Mouse (Mus musculus) lung, embryonic 14.5 days (tissue): ENCODE data around the gene Bud13. TPM values are rescaled to one million over a fixed set of nuclear protein-coding genes. Genes with fewer than 3 reads are reported as not detected.
"Not testable (repeated sequence)": the region's sequence is repeated elsewhere in the genome, so short reads cannot be mapped to it uniquely, and the experiment has no call there.

Experiments used
- ATAC-seq: fragments of 200-750 bp; cut with Nextera tagmentation; 2 replicates; pipeline ENCODE4 v1.8.0; 2017; ENCODE audit warnings: mild to moderate bottlenecking, moderate TSS enrichment, moderate library complexity; ENCODE audit not compliant: insufficient read depth
- DNase-seq: peaks from one replicate; pipeline ENCODE4 v3.0.0-alpha.2; 2015
- H3K27ac ChIP-seq: fragments of 300-500 bp; sonication (generic); 2 replicates; pipeline ENCODE4 v1.5.1; 2014; ENCODE audit warnings: low read depth, mild to moderate bottlenecking, moderate library complexity
- H3K27me3 ChIP-seq: fragments of 300-500 bp; sonication (generic); 2 replicates; pipeline ENCODE4 v1.6.1; 2014; ENCODE audit warnings: low read length, control low read depth; ENCODE audit not compliant: insufficient read depth
- H3K36me3 ChIP-seq: fragments of 300-500 bp; sonication (generic); 2 replicates; pipeline ENCODE4 v1.6.1; 2014; ENCODE audit warnings: control low read depth; ENCODE audit not compliant: insufficient read depth
- H3K4me1 ChIP-seq: fragments of 300-500 bp; sonication (generic); 2 replicates; pipeline ENCODE4 v1.6.1; 2014; ENCODE audit warnings: antibody characterized with exemption, control low read depth; ENCODE audit not compliant: insufficient read depth
- H3K4me2 ChIP-seq: fragments of 300-500 bp; sonication (generic); 2 replicates; pipeline ENCODE4 v1.6.1; 2014; ENCODE audit warnings: mild to moderate bottlenecking
- H3K4me3 ChIP-seq: fragments of 300-500 bp; sonication (generic); 2 replicates; pipeline ENCODE4 v1.5.1; 2014; ENCODE audit warnings: low read depth, low read length
- H3K9ac ChIP-seq: fragments of 300-500 bp; sonication (generic); 2 replicates; pipeline ENCODE4 v1.6.1; 2014
- H3K9me3 ChIP-seq: fragments of 300-500 bp; sonication (generic); 2 replicates; pipeline ENCODE4 v1.6.1; 2016; ENCODE audit warnings: low read depth, low read length, control low read depth
- CTCF ChIP-seq: IDR thresholded peaks from 2 replicates; pipeline ENCODE4 v1.5.1; 2016; ENCODE audit warnings: antibody characterized with exemption, low read depth
- WGBS: fragments of 180-500 bp; shearing (Covaris S2); extraction: QIAGEN DNeasy Blood & Tissue Kit; methylation state at CpG from one replicate; pipeline ENCODE4 v1.1.7; 2014; 5-methylcytosine and 5-hydroxymethylcytosine counted together
- polyA plus RNA-seq: library from polyadenylated mRNA; unstranded; fragments of >200 nt; fragmentation: Nextera tagmentation; extraction: Ambion mirVana; gene quantifications from 2 replicates; pipeline ENCODE4 v1.2.1, GENCODE M21; 2014

Bud13 gene
- polyA plus RNA-seq, 1 experiment from 2014 or later = 27.6 TPM

- 64% methylated on average over 10 of the region's 10 CpGs for WGBS
- Histone ChIP-seq H3K4me2 (no peak overlapping the region), H3K36me3 (no peaks in the 10 kb centered on the region)
Measured at GRCm38 (mm10) chr9:46335461-46335995, 52.7 kb downstream of the Bud13 start.

GRCm38 (mm10) chr9:46336294-46336693 lies 53.5 kb downstream of the Bud13 start:
- H3K4me3 ChIP-seq, ATAC-seq, H3K9me3 ChIP-seq, H3K4me2 ChIP-seq, H3K36me3 ChIP-seq, DNase-seq, H3K27ac ChIP-seq, H3K27me3 ChIP-seq, H3K9ac ChIP-seq, H3K4me1 ChIP-seq: not testable (repeated sequence)
- 69% methylated on average over 13 of the region's 14 CpGs for WGBS

More at GRCm38 (mm10) chr9:46335461-46335995, 52.7 kb downstream of the Bud13 start:
- Histone ChIP-seq H3K27me3 (0 out of 2 replicates have a peak, but pooled peaks cover 3% of the 10 kb centered on the region), H3K27ac (no peak overlapping the region), H3K4me3 (no peak overlapping the region), H3K9me3 (no peaks in the 10 kb centered on the region), H3K4me1 (no peaks in the 10 kb centered on the region), H3K9ac (no peak overlapping the region)
- TF ChIP-seq CTCF = no peak
- ATAC-seq (no peak), DNase-seq (no peak)

- H3K9ac ChIP-seq = no peak overlapping the region
- H3K36me3 ChIP-seq = no peaks in the 10 kb centered on the region
- DNase-seq (no peak), ATAC-seq (no peak)
- H3K27ac ChIP-seq = no peak overlapping the region
- WGBS = 54% methylated on average over 7 of the region's 7 CpGs
- H3K4me3 ChIP-seq = no peak overlapping the region
- no peak for TF ChIP-seq CTCF
- no peak overlapping the region for H3K4me2 ChIP-seq
- H3K27me3 ChIP-seq = 0 out of 2 replicates have a peak, but pooled peaks cover 3% of the 10 kb centered on the region
- no peaks in the 10 kb centered on the region for H3K9me3 ChIP-seq
- no peaks in the 10 kb centered on the region for H3K4me1 ChIP-seq
Measured at GRCm38 (mm10) chr9:46337331-46337730, 54.5 kb downstream of the Bud13 start.

GRCm38 (mm10) chr9:46337852-46338291 lies 55.1 kb downstream of the Bud13 start:
- WGBS = 14% methylated on average over 3 of the region's 3 CpGs
- Histone ChIP-seq H3K27me3 (0 out of 2 replicates have a peak, but pooled peaks cover 3% of the 10 kb centered on the region), H3K36me3 (no peaks in the 10 kb centered on the region), H3K9ac (no peak overlapping the region), H3K27ac (no peak overlapping the region), H3K9me3 (no peaks in the 10 kb centered on the region), H3K4me3 (no peak overlapping the region), H3K4me2 (no peak overlapping the region), H3K4me1 (no peaks in the 10 kb centered on the region)
- ATAC-seq = peak; percentile 63
- TF ChIP-seq CTCF = no peak
- DNase-seq = peak; percentile 52

GRCm38 (mm10) chr9:46338384-46338783 lies 55.6 kb downstream of the Bud13 start:
- Histone ChIP-seq H3K4me3 (no peak overlapping the region), H3K4me1 (no peaks in the 10 kb centered on the region), H3K27me3 (0 out of 2 replicates have a peak, but pooled peaks cover 3% of the 10 kb centered on the region), H3K9me3 (no peaks in the 10 kb centered on the region), H3K4me2 (no peak overlapping the region), H3K36me3 (no peaks in the 10 kb centered on the region), H3K9ac (no peak overlapping the region), H3K27ac (no peak overlapping the region)
- no peak for ATAC-seq
- no peak for DNase-seq
- 48% methylated on average over 4 of the region's 4 CpGs for WGBS
- TF ChIP-seq CTCF = no peak

- ATAC-seq = no peak
- DNase-seq = no peak
- H3K9me3 ChIP-seq = no peaks in the 10 kb centered on the region
- 0 out of 2 replicates have a peak, but pooled peaks cover 1% of the 10 kb centered on the region for H3K27me3 ChIP-seq
- no peak for TF ChIP-seq CTCF
- no peaks in the 10 kb centered on the region for H3K36me3 ChIP-seq
- H3K9ac ChIP-seq = no peak overlapping the region
- no peak overlapping the region for H3K27ac ChIP-seq
- H3K4me2 ChIP-seq = no peak overlapping the region
- no peak overlapping the region for H3K4me3 ChIP-seq
- no peaks in the 10 kb centered on the region for H3K4me1 ChIP-seq
- WGBS = 82% methylated on average over 4 of the region's 4 CpGs
Measured at GRCm38 (mm10) chr9:46339051-46339652, 56.3 kb downstream of the Bud13 start.

GRCm38 (mm10) chr9:46345887-46346665 lies 63.3 kb downstream of the Bud13 start:
- TF ChIP-seq CTCF = no peak
- H3K9me3 ChIP-seq = no peaks in the 10 kb centered on the region
- no peaks in the 10 kb centered on the region for H3K27me3 ChIP-seq
- 78% methylated on average over 4 of the region's 4 CpGs for WGBS
- no peak overlapping the region for H3K4me3 ChIP-seq
- DNase-seq (no peak), ATAC-seq (no peak)
- no peak overlapping the region for H3K27ac ChIP-seq
- no peaks in the 10 kb centered on the region for H3K36me3 ChIP-seq
- no peak overlapping the region for H3K4me2 ChIP-seq
- H3K9ac ChIP-seq = no peak overlapping the region
- H3K4me1 ChIP-seq = 0 out of 2 replicates have a peak, but pooled peaks cover 4% of the 10 kb centered on the region

Other genes with a start within 250 kb of the Bud13 start
- gene Apoa1, start 54.4 kb upstream of the Bud13 start, polyA plus RNA-seq = 0.80 and 2.0 TPM in 2 replicates
- not detected in 2 replicates for gene Apoc3, start 47.4 kb upstream of the Bud13 start, polyA plus RNA-seq
- not detected in 2 replicates for gene Apoa4, start 42.3 kb upstream of the Bud13 start, polyA plus RNA-seq
- not detected in 2 replicates for gene Apoa5, start 14.4 kb upstream of the Bud13 start, polyA plus RNA-seq
- gene Zpr1, start 9.9 kb upstream of the Bud13 start, polyA plus RNA-seq = 56.0 and 61.8 TPM in 2 replicates
- not detected in 2 replicates for gene 4931429L15Rik, start 37.0 kb downstream of the Bud13 start, polyA plus RNA-seq